ENCODE assay signal across 27 mouse cellular contexts in the genomic region with DNA sequence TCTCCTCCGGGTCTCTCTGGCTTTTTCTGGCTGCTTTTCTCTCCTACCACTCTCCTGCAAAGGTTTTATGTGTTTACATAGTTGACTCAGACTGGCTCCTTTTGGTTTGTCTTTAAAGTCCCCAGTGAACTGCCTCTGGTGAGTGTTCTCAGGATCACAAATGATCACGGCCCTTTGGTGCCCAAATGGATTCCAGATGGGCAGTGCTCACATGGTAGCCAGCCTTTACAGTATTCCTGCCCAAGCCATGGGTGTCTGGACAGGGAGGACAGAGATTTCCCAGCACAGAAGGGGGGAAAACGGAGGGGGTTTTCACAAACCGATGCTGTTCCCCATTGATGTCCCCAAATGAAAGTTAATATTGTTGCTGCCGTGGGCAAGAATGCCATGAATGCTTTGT.
A peak's percentile ranks its signal among the peaks of the same experiment; 100 is the strongest.
DNase-seq lines count a peak whose midpoint lies in the region; ATAC-seq lines count a peak whose summit lies in the region.
"Had no signal": no experiment of that assay in that cellular context is flagged by ENCODE, and none has a peak within 500 bp of the region (broad histone marks: within the 10 kb centered on the region; RNA-seq: fewer than 3 reads in every experiment).

No protein-coding gene starts in this region.

- no peak overlapping the region for H3K9ac ChIP-seq in hindbrain, embryonic 12.5 days
- H3K9ac ChIP-seq: forebrain, embryonic 12.5 days; heart, embryonic 13.5 days; hindbrain, embryonic 15.5 days; liver, embryonic 12.5 days; midbrain, embryonic 12.5 days had no signal

- ATAC-seq in hindbrain, embryonic 12.5 days (ENCODE audit: low FRiP score): no peak
- ATAC-seq: CD4-positive, CD25-positive, alpha-beta regulatory T cell, adult 4 months; intestine, postnatal 0 days; liver, embryonic 12.5 days had no signal

- WGBS in hindbrain, embryonic 10.5 days: 71% methylated on average over 5 of the region's 5 CpGs
- WGBS in hindbrain, embryonic 12.5 days: 67% methylated on average over 5 of the region's 5 CpGs
- 41% methylated on average over 5 of the region's 5 CpGs for WGBS in embryonic facial prominence, embryonic 10.5 days

- 0 out of 2 replicates have a peak, but pooled peaks cover under 1% of the 10 kb centered on the region for H3K27me3 ChIP-seq in hindbrain, embryonic 10.5 days (ENCODE audit: insufficient read depth, poor library complexity, severe bottlenecking)
- no peaks in the 10 kb centered on the region for H3K27me3 ChIP-seq in hindbrain, embryonic 12.5 days
- no peaks in the 10 kb centered on the region; the same call in 1 of the 2 replicates for H3K27me3 ChIP-seq in embryonic facial prominence, embryonic 10.5 days (replicated peaks; ENCODE audit: low read depth, poor library complexity, severe bottlenecking)
- H3K27me3 ChIP-seq: heart, embryonic 13.5 days; hindbrain, embryonic 15.5 days; liver, embryonic 12.5 days had no signal

- peaks cover 3% of the 10 kb centered on the region for H3K4me1 ChIP-seq in hindbrain, embryonic 10.5 days (replicated peaks)
- 0 out of 2 replicates have a peak, but pooled peaks cover 2% of the 10 kb centered on the region for H3K4me1 ChIP-seq in hindbrain, embryonic 12.5 days
- H3K4me1 ChIP-seq in embryonic facial prominence, embryonic 10.5 days: peaks cover 24% of the 10 kb centered on the region
- H3K4me1 ChIP-seq: forebrain, embryonic 12.5 days; hindbrain, embryonic 15.5 days; liver, embryonic 12.5 days; midbrain, embryonic 12.5 days had no signal

- intact Hi-C loops in left cerebral cortex, postnatal 14 days (cut with DNase I): no loop called here

- peak; percentile 30 for DNase-seq in hindbrain, embryonic 10.5 days (ENCODE audit: low spot score)
- peak; percentile 76 for DNase-seq in embryonic facial prominence, embryonic 10.5 days (ENCODE audit: low spot score)
- peak; percentile 84 for DNase-seq in forelimb bud, embryonic 11.5 days (ENCODE audit: low read depth, low spot score)
- DNase-seq in mesoderm, embryonic 11.5 days (ENCODE audit: low read depth, low spot score): peak; percentile 59
- DNase-seq in layer of hippocampus, postnatal 25 days (ENCODE audit: extremely low spot score in 1 of 2, low spot score in 1 of 2): no peak
- DNase-seq in left cerebral cortex, postnatal 14 days (ENCODE audit: low spot score in 2 of 2): no peak
- no peak for DNase-seq in layer of hippocampus, adult 18-20 months (ENCODE audit: low spot score in 2 of 2)
- DNase-seq: adrenal gland, postnatal 25 days; cerebellum, adult 8-10 months; cerebellum, postnatal 36 days; gastrocnemius, postnatal 25 days; heart, adult 18-20 months; heart, postnatal 14 days; kidney, postnatal 25 days; left cerebral cortex, postnatal 4 days; lung, adult 2 months; lung, postnatal 14 days; thymus, postnatal 25 days had no signal

- H3K4me2 ChIP-seq in hindbrain, embryonic 12.5 days (replicated peaks): no peak overlapping the region
- H3K4me2 ChIP-seq: forebrain, embryonic 12.5 days; heart, embryonic 13.5 days; hindbrain, embryonic 15.5 days; liver, embryonic 12.5 days; midbrain, embryonic 12.5 days had no signal

- no peaks in the 10 kb centered on the region for H3K9me3 ChIP-seq in hindbrain, embryonic 10.5 days
- no peaks in the 10 kb centered on the region for H3K9me3 ChIP-seq in hindbrain, embryonic 12.5 days (replicated peaks)
- H3K9me3 ChIP-seq in embryonic facial prominence, embryonic 10.5 days: no peaks in the 10 kb centered on the region
- H3K9me3 ChIP-seq: forebrain, embryonic 12.5 days; heart, embryonic 13.5 days; hindbrain, embryonic 15.5 days; liver, embryonic 12.5 days; midbrain, embryonic 12.5 days had no signal

- H3K36me3 ChIP-seq in hindbrain, embryonic 10.5 days: no peaks in the 10 kb centered on the region
- H3K36me3 ChIP-seq in hindbrain, embryonic 12.5 days: no peaks in the 10 kb centered on the region
- no peaks in the 10 kb centered on the region for H3K36me3 ChIP-seq in embryonic facial prominence, embryonic 10.5 days (replicated peaks)
- H3K36me3 ChIP-seq: forebrain, embryonic 12.5 days; heart, embryonic 13.5 days; hindbrain, embryonic 15.5 days; liver, embryonic 12.5 days; midbrain, embryonic 12.5 days had no signal

- H3K27ac ChIP-seq in hindbrain, embryonic 10.5 days: no peak overlapping the region
- no peak overlapping the region for H3K27ac ChIP-seq in hindbrain, embryonic 12.5 days
- H3K27ac ChIP-seq in embryonic facial prominence, embryonic 10.5 days (replicated peaks): peak overlapping the region; percentile 19; the same call in 1 of the 2 replicates
- H3K27ac ChIP-seq: forebrain, embryonic 12.5 days; heart, embryonic 13.5 days; hindbrain, embryonic 15.5 days; left cerebral cortex, adult 2 months; liver, embryonic 12.5 days; midbrain, embryonic 12.5 days had no signal

- H3K4me3 ChIP-seq in hindbrain, embryonic 10.5 days: no peak overlapping the region
- H3K4me3 ChIP-seq in hindbrain, embryonic 12.5 days: no peak overlapping the region
- no peak overlapping the region for H3K4me3 ChIP-seq in embryonic facial prominence, embryonic 10.5 days
- H3K4me3 ChIP-seq: forebrain, embryonic 12.5 days; heart, embryonic 13.5 days; hindbrain, embryonic 15.5 days; left cerebral cortex, adult 2 months; liver, embryonic 12.5 days; midbrain, embryonic 12.5 days had no signal

Comparison
In these comparisons a context has a peak if more than half of its experiments do, and no peak if none do; other contexts are left out.
1. DNase-seq: peak in hindbrain, embryonic 10.5 days (single experiment), embryonic facial prominence, embryonic 10.5 days (single experiment), forelimb bud, embryonic 11.5 days (single experiment) and mesoderm, embryonic 11.5 days (single experiment); none in layer of hippocampus, postnatal 25 days (0 of 2), left cerebral cortex, postnatal 14 days (0 of 2) and layer of hippocampus, adult 18-20 months (0 of 2).